Mouse (Mus musculus) left cerebral cortex, postnatal 4 days (tissue): ENCODE measurements at regions not wholly inside any gene's neighbourhood (a gene's known extent, or its start where the extent isn't known, plus 50 kb on each side); places are given as distances from the start of the nearest gene placed in this dataset.

ENCODE experiments used
- DNase-seq: peaks from one replicate; pipeline ENCODE4 v3.0.0-alpha.2; 2022
- intact Hi-C: fragments of 180-260 bp; cut with DNase I; formaldehyde crosslinking; loops from one replicate; pipeline ENCODE4 v1.15.1; 2025

GRCm38 (mm10) chr13:40794190-40794589 is 56.0 kb upstream of the Tfap2a start:
- DNase-seq: no peak
- intact Hi-C loops: no loop called here

DNA sequence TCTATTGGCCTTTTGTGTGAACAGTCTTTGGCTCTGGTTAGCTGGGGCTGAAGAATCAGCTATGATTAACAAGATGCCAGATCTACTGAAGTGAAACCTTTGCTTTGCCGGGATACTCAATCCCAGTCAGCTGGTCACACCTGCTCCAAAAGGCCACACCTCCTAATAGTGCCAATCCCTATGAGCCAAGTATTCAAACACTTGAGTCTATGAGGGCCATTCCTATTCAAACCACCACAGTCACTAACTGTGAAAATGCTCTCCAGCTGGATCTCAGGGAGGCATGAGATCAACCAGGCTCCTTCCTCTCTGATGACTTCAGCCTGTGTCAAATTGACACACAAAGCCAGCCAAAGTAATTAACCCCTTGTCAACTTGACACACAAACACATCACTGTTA is 54.8 kb upstream of the Tfap2a start:
- intact Hi-C loops: no loop called here
- no peak for DNase-seq

GRCm38 (mm10) chr13:40788225-40788624 is 50.0 kb upstream of the Tfap2a start:
- no peak for DNase-seq
- intact Hi-C loops: loop anchor here (10.0 kb wide), 1 partner anchor 257 kb away; no protein-coding TSS in a partner anchor
